Mouse (Mus musculus): ENCODE data around the gene Tpbpb.
"Not testable (repeated sequence)": the region's sequence is repeated elsewhere in the genome, so short reads cannot be mapped to it uniquely, and the experiment has no call there.

Tpbpb gene

GRCm38 (mm10) chr13:60904780-60905179, at the start of gene Tpbpb:
Gene Tpbpb, minus strand, starts transcription at chr13:60904880.
- not testable (repeated sequence) for DNase-seq (ENCODE audit: low read depth in 1 of 2, low spot score in 2 of 2)

- DNase-seq (ENCODE audit: low read depth in 1 of 2, low spot score in 2 of 2) = not testable (repeated sequence)
These were observed 37.2 kb upstream of the Tpbpb start, which contains the start of gene Tpbpa for GRCm38 (mm10) chr13:60941884-60942283. Gene Tpbpa, minus strand, starts transcription at chr13:60941984.

GRCm38 (mm10) chr13:60936500-60936901, 31.8 kb upstream of the Tpbpb start, which contains the start of the genes Gm49391 and Ctla2a:
Gene Gm49391, minus strand, starts transcription at chr13:60936571.
Gene Ctla2a, minus strand, starts transcription at chr13:60936625.
- no peak for DNase-seq (ENCODE audit: low read depth in 1 of 2, low spot score in 2 of 2)

GRCm38 (mm10) chr13:60935490-60935889, 30.8 kb upstream of the Tpbpb start, which contains the start of gene Gm49393:
Gene Gm49393, minus strand, starts transcription at chr13:60935590.
- not testable (repeated sequence) for DNase-seq (ENCODE audit: low read depth in 1 of 2, low spot score in 2 of 2)

- DNase-seq (ENCODE audit: low read depth in 1 of 2, low spot score in 2 of 2) = no peak
These were observed 7.4 kb downstream of the Tpbpb start, which contains the start of gene Ctla2b for GRCm38 (mm10) chr13:60897328-60897727. Gene Ctla2b, minus strand, starts transcription at chr13:60897447.

DNA sequence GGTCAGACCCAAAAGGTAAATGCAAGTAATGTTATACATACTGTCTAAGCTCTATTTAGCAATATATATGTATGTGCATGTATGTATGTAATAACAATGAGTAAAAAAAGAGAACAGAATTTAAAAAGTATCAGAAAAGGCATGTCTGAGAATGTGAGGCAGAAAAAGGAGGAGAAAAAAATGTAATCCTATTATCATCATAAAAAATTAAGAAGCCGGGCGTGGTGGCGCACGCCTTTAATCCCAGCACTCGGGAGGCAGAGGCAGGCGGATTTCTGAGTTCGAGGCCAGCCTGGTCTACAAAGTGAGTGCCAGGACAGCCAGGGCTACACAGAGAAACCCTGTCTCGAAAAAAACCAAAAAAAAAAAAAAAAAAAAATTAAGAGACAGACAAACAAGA, 7.9 kb downstream of the Tpbpb start, which contains the start of gene Gm49392:
Gene Gm49392, minus strand, starts transcription at position 101 of the 400 bp plus-strand sequence.
- not testable (repeated sequence) for DNase-seq (ENCODE audit: low read depth in 1 of 2, low spot score in 2 of 2)

GRCm38 (mm10) chr13:60895406-60896160, 9.1 kb downstream of the Tpbpb start:
- no peak for DNase-seq (ENCODE audit: low read depth in 1 of 2, low spot score in 2 of 2)

GRCm38 (mm10) chr13:60892301-60892700, 12.4 kb downstream of the Tpbpb start:
- DNase-seq (ENCODE audit: low read depth in 1 of 2, low spot score in 2 of 2) = no peak

DNA sequence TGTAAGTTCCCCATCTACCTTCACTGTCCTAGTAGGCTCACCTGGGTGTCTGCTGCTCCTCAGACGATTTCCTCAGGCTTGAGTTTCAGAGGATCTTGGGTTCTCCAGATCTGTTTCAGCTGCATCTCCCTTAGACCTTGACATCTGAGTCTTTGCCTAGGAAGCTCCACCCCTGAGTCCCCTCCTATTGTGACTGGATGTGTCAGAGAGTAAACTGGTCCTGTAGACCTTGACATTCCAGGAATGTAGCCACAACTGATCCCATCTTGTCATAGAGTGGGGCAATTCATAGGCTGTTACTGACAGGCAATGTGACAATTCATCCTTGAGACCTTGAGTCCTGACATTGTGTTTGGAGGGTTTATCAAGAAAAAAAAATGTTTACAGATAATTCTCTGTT, 40.4 kb downstream of the Tpbpb start, which contains the start of gene 4930486L24Rik:
Gene 4930486L24Rik, minus strand, starts transcription at position 195 of the 400 bp plus-strand sequence.
- no peak for DNase-seq (ENCODE audit: low read depth in 1 of 2, low spot score in 2 of 2)
